Mouse (Mus musculus): Measurements from ENCODE around the gene Rab7b. TPM values are rescaled to one million over a fixed set of nuclear protein-coding genes. Genes with fewer than 3 reads are reported as not detected.
A peak's percentile ranks its signal among the peaks of the same experiment; 100 is the strongest.

The Rab7b gene
- polyA plus RNA-seq, 2 experiments, result 3.8 to 8.4 TPM

DNA sequence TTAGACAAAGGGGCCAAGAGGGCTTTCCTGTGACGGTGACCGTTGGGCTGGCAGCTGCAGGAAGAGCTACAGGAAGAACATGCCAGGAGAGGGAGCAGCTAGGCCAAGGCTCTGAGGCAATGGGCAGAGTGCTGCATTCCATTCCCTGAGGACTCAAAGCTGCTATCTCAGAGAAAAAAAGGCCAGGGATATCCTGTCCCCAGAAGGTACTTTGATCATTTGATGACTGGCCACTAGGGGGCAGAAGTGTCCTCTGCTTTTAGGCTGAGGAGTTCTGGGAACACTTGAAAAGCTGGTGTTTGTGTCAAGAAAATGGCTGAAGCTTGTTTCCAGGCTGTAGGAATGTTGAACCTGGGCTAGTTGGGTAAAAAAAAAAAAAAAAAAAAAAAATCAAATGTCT is 23.9 kb downstream of the Rab7b start:
- Histone ChIP-seq H3K9ac (ENCODE audit: low read depth, low read length, severe bottlenecking) (no peak overlapping the region), H3K9me3 (ENCODE audit: control insufficient read depth, low read length) (no peaks in the 10 kb centered on the region), H3K4me3 (replicated peaks; ENCODE audit: low read length) (no peak overlapping the region), H3K27me3 (ENCODE audit: control insufficient read depth, insufficient read depth, low read length) (no peaks in the 10 kb centered on the region), H3K27ac (replicated peaks; ENCODE audit: low read depth, low read length) (no peak overlapping the region), H3K36me3 (ENCODE audit: control insufficient read depth, insufficient read depth, low read length) (no peaks in the 10 kb centered on the region), H3K4me1 (ENCODE audit: control insufficient read depth, insufficient read depth, low read length) (no peaks in the 10 kb centered on the region), H3K4me2 (replicated peaks; ENCODE audit: low read depth, low read length, severe bottlenecking) (no peak overlapping the region)
- WGBS, result 27% methylated on average over 2 of the region's 2 CpGs
- DNase-seq (ENCODE audit: low spot score) (peak; percentile 91), ATAC-seq (ENCODE audit: low FRiP score, low read depth) (peak; percentile 66)
- TF ChIP-seq POLR2A (IDR thresholded peaks at IDR 0.05; ENCODE audit: borderline replicate concordance, extremely low read depth, insufficient read depth, insufficient read length), result no peak

GRCm38 (mm10) chr1:131714388-131715337 is 26.2 kb downstream of the Rab7b start:
- Histone ChIP-seq H3K4me2 (replicated peaks; ENCODE audit: low read depth, low read length, severe bottlenecking) (no peak overlapping the region), H3K27ac (replicated peaks; ENCODE audit: low read depth, low read length) (no peak overlapping the region), H3K27me3 (ENCODE audit: control insufficient read depth, insufficient read depth, low read length) (no peaks in the 10 kb centered on the region), H3K36me3 (ENCODE audit: control insufficient read depth, insufficient read depth, low read length) (no peaks in the 10 kb centered on the region), H3K4me3 (replicated peaks; ENCODE audit: low read length) (no peak overlapping the region), H3K4me1 (ENCODE audit: control insufficient read depth, insufficient read depth, low read length) (no peaks in the 10 kb centered on the region), H3K9ac (ENCODE audit: low read depth, low read length, severe bottlenecking) (no peak overlapping the region), H3K9me3 (ENCODE audit: control insufficient read depth, low read length) (no peaks in the 10 kb centered on the region)
- TF ChIP-seq POLR2A (IDR thresholded peaks at IDR 0.05; ENCODE audit: borderline replicate concordance, extremely low read depth, insufficient read depth, insufficient read length), result no peak
- no peak for DNase-seq (ENCODE audit: low spot score)
- no peak for ATAC-seq (ENCODE audit: low FRiP score, low read depth)
- WGBS, result 75% methylated on average over 20 of the region's 20 CpGs

DNA sequence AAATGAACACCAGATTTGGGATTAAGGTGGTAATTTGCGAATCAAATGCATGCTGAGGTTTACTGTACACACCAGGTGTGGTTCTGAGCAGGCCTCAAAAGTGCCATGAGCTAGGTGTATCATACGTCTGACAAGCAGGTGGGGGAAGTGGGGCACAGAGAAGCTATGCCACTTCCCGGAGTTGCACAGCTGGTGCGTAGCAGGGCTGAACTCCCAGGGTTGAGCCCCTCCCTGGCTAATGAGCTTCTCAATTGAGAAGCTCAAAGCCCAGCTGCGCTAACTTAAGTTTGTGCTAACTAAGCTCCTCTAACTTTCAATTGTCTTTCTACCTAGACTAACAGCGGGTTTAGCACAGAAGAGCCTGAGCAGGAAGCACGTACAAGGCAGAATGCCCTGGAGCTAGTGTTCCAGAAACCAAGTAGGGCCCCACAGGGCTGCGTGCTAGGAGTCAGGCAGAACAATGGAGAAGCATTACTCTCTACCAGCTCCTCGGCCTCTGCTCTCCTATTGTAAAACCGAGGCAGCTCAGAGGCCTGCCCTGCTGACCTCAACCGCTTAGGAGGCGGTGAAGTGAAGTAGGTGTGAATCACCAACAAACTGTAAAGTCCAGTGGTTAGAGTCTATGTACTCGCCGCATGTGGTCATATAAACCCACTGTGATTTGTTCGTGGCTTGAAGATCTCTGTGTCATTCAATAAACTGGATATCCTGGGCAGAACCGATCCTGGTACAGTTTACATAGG is 30.6 kb downstream of the Rab7b start:
- Histone ChIP-seq H3K36me3 (ENCODE audit: control insufficient read depth, insufficient read depth, low read length) (no peaks in the 10 kb centered on the region), H3K4me2 (replicated peaks; ENCODE audit: low read depth, low read length, severe bottlenecking) (no peak overlapping the region), H3K27ac (replicated peaks; ENCODE audit: low read depth, low read length) (no peak overlapping the region), H3K9me3 (ENCODE audit: control insufficient read depth, low read length) (no peaks in the 10 kb centered on the region), H3K4me3 (replicated peaks; ENCODE audit: low read length) (no peak overlapping the region), H3K4me1 (ENCODE audit: control insufficient read depth, insufficient read depth, low read length) (no peaks in the 10 kb centered on the region), H3K9ac (ENCODE audit: low read depth, low read length, severe bottlenecking) (no peak overlapping the region), H3K27me3 (ENCODE audit: control insufficient read depth, insufficient read depth, low read length) (no peaks in the 10 kb centered on the region)
- ATAC-seq (ENCODE audit: low FRiP score, low read depth) (no peak), DNase-seq (ENCODE audit: low spot score) (no peak)
- 62% methylated on average over 16 of the region's 16 CpGs for WGBS
- TF ChIP-seq POLR2A (IDR thresholded peaks at IDR 0.05; ENCODE audit: borderline replicate concordance, extremely low read depth, insufficient read depth, insufficient read length), result no peak

- no peak overlapping the region for H3K4me3 ChIP-seq (replicated peaks; ENCODE audit: low read length)
- DNase-seq (ENCODE audit: low spot score) (no peak), ATAC-seq (ENCODE audit: low FRiP score, low read depth) (no peak)
- H3K9me3 ChIP-seq (ENCODE audit: control insufficient read depth, low read length), result no peaks in the 10 kb centered on the region
- no peak overlapping the region for H3K4me2 ChIP-seq (replicated peaks; ENCODE audit: low read depth, low read length, severe bottlenecking)
- WGBS, result 92% methylated on average over 3 of the region's 3 CpGs
- H3K27me3 ChIP-seq (ENCODE audit: control insufficient read depth, insufficient read depth, low read length), result no peaks in the 10 kb centered on the region
- no peaks in the 10 kb centered on the region for H3K4me1 ChIP-seq (ENCODE audit: control insufficient read depth, insufficient read depth, low read length)
- H3K27ac ChIP-seq (replicated peaks; ENCODE audit: low read depth, low read length), result no peak overlapping the region
- no peak overlapping the region for H3K9ac ChIP-seq (ENCODE audit: low read depth, low read length, severe bottlenecking)
- no peaks in the 10 kb centered on the region for H3K36me3 ChIP-seq (ENCODE audit: control insufficient read depth, insufficient read depth, low read length)
- no peak for TF ChIP-seq POLR2A (IDR thresholded peaks at IDR 0.05; ENCODE audit: borderline replicate concordance, extremely low read depth, insufficient read depth, insufficient read length)
Measured at GRCm38 (mm10) chr1:131721989-131722388, 33.5 kb downstream of the Rab7b start.

DNA sequence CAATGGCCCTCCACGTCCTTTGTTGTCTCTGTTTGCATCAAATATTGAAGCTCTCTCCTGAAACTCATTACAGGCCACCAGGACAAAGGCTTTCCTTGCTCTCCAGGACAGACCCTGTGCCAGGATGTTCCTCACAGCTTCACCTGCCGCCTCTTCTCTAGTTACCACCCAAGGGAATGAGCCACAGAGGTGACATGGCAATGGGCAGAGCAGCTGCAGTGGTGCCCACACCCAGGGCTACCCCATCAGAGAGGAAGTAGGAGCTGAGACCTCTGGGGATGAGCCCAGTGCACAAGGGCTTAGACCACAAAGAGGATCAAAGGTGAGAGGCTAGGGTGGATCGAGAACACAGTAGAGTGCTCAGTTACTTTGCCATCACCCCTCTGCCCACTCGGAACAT is 35.1 kb downstream of the Rab7b start:
- no peak for DNase-seq (ENCODE audit: low spot score)
- 75% methylated on average over 4 of the region's 4 CpGs for WGBS
- Histone ChIP-seq H3K9ac (ENCODE audit: low read depth, low read length, severe bottlenecking) (no peak overlapping the region), H3K4me3 (replicated peaks; ENCODE audit: low read length) (no peak overlapping the region), H3K4me1 (ENCODE audit: control insufficient read depth, insufficient read depth, low read length) (no peaks in the 10 kb centered on the region), H3K4me2 (replicated peaks; ENCODE audit: low read depth, low read length, severe bottlenecking) (no peak overlapping the region), H3K27ac (replicated peaks; ENCODE audit: low read depth, low read length) (no peak overlapping the region), H3K9me3 (ENCODE audit: control insufficient read depth, low read length) (no peaks in the 10 kb centered on the region), H3K27me3 (ENCODE audit: control insufficient read depth, insufficient read depth, low read length) (no peaks in the 10 kb centered on the region), H3K36me3 (ENCODE audit: control insufficient read depth, insufficient read depth, low read length) (no peaks in the 10 kb centered on the region)
- no peak for ATAC-seq (ENCODE audit: low FRiP score, low read depth)
- no peak for TF ChIP-seq POLR2A (IDR thresholded peaks at IDR 0.05; ENCODE audit: borderline replicate concordance, extremely low read depth, insufficient read depth, insufficient read length)

Data from limb, embryonic 14.5 days (tissue).